Mouse (Mus musculus): ENCODE results near the gene Ccdc115. TPM values are rescaled to one million over a fixed set of nuclear protein-coding genes. Genes with fewer than 3 reads are reported as not detected.
"Not testable (repeated sequence)": the region's sequence is repeated elsewhere in the genome, so short reads cannot be mapped to it uniquely, and the experiment has no call there.

Ccdc115 gene
- polyA plus RNA-seq, 1 experiment from 2014 or later: 46.3 TPM

DNA sequence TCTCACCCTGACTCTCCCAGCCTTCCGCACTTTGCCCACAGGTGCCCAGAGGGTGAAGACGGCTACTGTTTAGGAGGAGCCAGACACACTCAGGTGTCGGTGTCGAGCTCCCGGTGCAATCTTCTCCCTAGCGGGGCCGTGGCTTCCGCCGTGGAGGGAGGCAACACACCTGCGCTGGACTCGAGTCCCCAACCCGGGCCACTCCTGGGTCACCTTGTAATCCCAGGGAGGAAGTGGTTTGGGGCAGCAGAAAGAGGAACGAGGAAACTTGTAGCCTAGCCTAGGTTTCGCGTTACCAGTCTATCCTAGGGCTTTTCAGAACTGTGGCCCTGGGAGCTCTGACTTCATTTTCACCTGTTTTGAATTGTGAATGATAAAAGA lies 20.6 kb upstream of the Ccdc115 start:
- H3K9me3 ChIP-seq (ENCODE audit: control insufficient read depth, low read length): no peaks in the 10 kb centered on the region
- peaks cover 5 to 6% of the 10 kb centered on the region in 2 experiments; a peak in 2 of 4 replicates for H3K4me1 ChIP-seq (ENCODE audit: control insufficient read depth in 2 of 2, insufficient read depth in 2 of 2, low read length in 2 of 2)
- H3K4me2 ChIP-seq (ENCODE audit: low read length): peak overlapping the region; percentile 92
- no peak overlapping the region for H3K27ac ChIP-seq (replicated peaks in 1 of 2; ENCODE audit: control insufficient read depth in 1 of 2, insufficient read depth in 1 of 2, low read depth in 2 of 2, low read length in 2 of 2)
- no peaks in the 10 kb centered on the region for H3K36me3 ChIP-seq (ENCODE audit: control insufficient read depth, insufficient read depth, low read length)
- peak overlapping the region; percentile 60 to 93 for H3K4me3 ChIP-seq (ENCODE audit: control insufficient read depth in 1 of 2, insufficient read depth in 1 of 2, low read depth in 1 of 2, low read length in 2 of 2)
- 2% methylated on average over 15 of the region's 15 CpGs for WGBS
- peaks cover 30% of the 10 kb centered on the region for H3K27me3 ChIP-seq (ENCODE audit: control insufficient read depth, insufficient read depth, low read length)
- H3K9ac ChIP-seq (ENCODE audit: low read length): peak overlapping the region; percentile 72
- no peak for ATAC-seq (ENCODE audit: insufficient number of reproducible peaks, insufficient read depth, low FRiP score, low read depth)

DNA sequence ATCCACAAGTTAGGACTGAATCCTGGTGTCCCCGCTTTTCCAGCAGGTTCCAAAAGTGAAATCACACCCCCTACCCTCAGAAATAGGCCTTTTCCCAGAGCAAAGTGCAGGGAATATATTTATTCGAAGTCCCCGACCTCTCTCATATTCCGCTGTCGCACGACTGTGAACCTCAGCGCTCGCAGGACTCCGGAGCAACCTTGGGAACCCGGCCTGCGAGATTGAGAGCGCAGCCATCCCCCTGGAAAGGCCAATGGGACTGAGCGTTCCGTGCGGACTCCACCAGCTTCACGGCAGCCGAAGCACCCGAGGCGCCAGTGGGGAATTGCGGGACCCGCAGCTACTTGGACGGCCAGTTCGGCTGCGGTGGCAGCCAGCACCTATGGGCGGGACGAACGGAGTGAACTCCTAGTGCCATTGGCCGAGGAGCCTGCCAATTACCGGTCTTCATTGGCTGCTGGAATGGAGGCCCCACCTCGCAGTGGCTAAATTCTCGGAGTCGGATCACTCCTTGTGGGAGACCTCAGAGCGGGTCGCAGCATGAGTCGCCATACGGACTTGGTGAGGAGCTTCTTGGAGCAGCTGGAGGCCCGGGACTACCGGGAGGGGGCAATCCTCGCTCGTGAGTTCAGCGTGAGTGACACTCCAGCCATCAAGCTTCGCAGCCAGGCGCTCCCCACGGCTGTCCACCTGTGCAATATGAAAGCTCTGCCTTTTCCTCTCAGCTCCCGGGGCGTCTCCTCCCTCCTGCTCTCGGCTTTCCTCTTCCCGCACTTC lies 20.0 kb upstream of the Ccdc115 start, which contains the start of gene Ptpn18:
TSS of gene Ptpn18 (plus strand) at position 479 of the 777 bp plus-strand sequence.
- WGBS: under 1% methylated on average over 48 of the region's 48 CpGs
- Histone ChIP-seq H3K36me3 (ENCODE audit: control insufficient read depth, insufficient read depth, low read length) (no peaks in the 10 kb centered on the region), H3K27me3 (ENCODE audit: control insufficient read depth, insufficient read depth, low read length) (peaks cover 30% of the 10 kb centered on the region), H3K4me2 (ENCODE audit: low read length) (peak within 1 kb of the TSS; percentile 92), H3K4me1 (ENCODE audit: control insufficient read depth in 2 of 2, insufficient read depth in 2 of 2, low read length in 2 of 2) (peaks cover 5 to 6% of the 10 kb centered on the region in 2 experiments; a peak in 2 of 4 replicates), H3K4me3 (ENCODE audit: control insufficient read depth in 1 of 2, insufficient read depth in 1 of 2, low read depth in 1 of 2, low read length in 2 of 2) (peak within 1 kb of the TSS; percentile 60 to 93), H3K9ac (ENCODE audit: low read length) (peak within 1 kb of the TSS; percentile 72), H3K27ac (replicated peaks in 1 of 2; ENCODE audit: control insufficient read depth in 1 of 2, insufficient read depth in 1 of 2, low read depth in 2 of 2, low read length in 2 of 2) (peak within 1 kb of the TSS; percentile 39 to 57), H3K9me3 (ENCODE audit: control insufficient read depth, low read length) (no peaks in the 10 kb centered on the region)
- peak; percentile 82 for ATAC-seq (ENCODE audit: insufficient number of reproducible peaks, insufficient read depth, low FRiP score, low read depth)

DNA sequence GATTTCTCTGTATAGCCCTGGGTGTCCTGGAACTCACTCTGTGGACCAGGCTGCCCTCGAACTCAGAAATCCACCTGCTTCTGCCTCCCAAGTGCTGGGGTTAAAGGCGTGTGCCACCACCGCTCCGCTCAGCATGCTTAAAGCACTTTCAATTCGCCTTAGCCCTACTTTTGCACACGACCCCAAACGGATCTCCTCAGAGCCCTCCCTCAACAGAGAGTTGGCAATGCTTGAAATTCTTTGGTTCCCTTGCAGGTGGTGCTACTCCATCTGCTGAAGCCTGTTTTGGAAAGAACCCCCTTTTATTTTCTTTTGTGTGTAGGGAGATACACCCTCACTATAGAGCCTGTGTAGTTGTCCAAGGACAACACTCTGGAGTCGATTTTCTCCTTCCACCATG lies 19.0 kb upstream of the Ccdc115 start:
- peaks cover 30% of the 10 kb centered on the region for H3K27me3 ChIP-seq (ENCODE audit: control insufficient read depth, insufficient read depth, low read length)
- 33% methylated on average over 8 of the region's 8 CpGs for WGBS
- ATAC-seq (ENCODE audit: insufficient number of reproducible peaks, insufficient read depth, low FRiP score, low read depth): no peak
- H3K4me3 ChIP-seq (ENCODE audit: control insufficient read depth in 1 of 2, insufficient read depth in 1 of 2, low read depth in 1 of 2, low read length in 2 of 2): no peak overlapping the region
- H3K9me3 ChIP-seq (ENCODE audit: control insufficient read depth, low read length): no peaks in the 10 kb centered on the region
- H3K4me1 ChIP-seq (ENCODE audit: control insufficient read depth in 2 of 2, insufficient read depth in 2 of 2, low read length in 2 of 2): peaks cover 5 to 6% of the 10 kb centered on the region in 2 experiments; a peak in 2 of 4 replicates
- no peaks in the 10 kb centered on the region for H3K36me3 ChIP-seq (ENCODE audit: control insufficient read depth, insufficient read depth, low read length)
- no peak overlapping the region for H3K27ac ChIP-seq (replicated peaks in 1 of 2; ENCODE audit: control insufficient read depth in 1 of 2, insufficient read depth in 1 of 2, low read depth in 2 of 2, low read length in 2 of 2)
- peak overlapping the region; percentile 72; the same call in 1 of the 2 replicates for H3K9ac ChIP-seq (ENCODE audit: low read length)
- H3K4me2 ChIP-seq (ENCODE audit: low read length): peak overlapping the region; percentile 92

DNA sequence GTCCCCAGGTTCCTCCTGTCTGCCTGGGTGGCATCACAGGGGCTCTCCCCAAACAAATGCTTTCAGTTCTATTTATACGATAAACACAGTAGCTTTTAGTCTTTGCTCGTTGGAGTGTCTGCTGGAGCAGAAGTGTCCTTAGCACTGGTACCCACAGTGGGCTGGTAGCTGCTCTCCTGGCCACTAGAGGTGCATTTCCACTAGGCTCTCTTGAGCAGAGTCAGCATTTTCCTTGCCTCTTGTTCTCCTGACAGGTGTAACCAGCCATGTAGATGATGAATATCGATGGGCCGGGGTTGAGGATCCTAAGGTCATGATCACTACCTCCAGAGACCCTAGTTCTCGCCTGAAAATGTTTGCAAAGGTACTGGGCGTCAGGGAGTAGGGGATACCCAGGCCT lies 3.7 kb upstream of the Ccdc115 start:
- H3K36me3 ChIP-seq (ENCODE audit: control insufficient read depth, insufficient read depth, low read length): peaks cover 65% of the 10 kb centered on the region
- H3K4me3 ChIP-seq (ENCODE audit: control insufficient read depth in 1 of 2, insufficient read depth in 1 of 2, low read depth in 1 of 2, low read length in 2 of 2): no peak overlapping the region
- H3K9ac ChIP-seq (ENCODE audit: low read length): no peak overlapping the region
- H3K4me2 ChIP-seq (ENCODE audit: low read length): no peak overlapping the region
- WGBS: 86% methylated on average over 6 of the region's 6 CpGs
- no peaks in the 10 kb centered on the region for H3K27me3 ChIP-seq (ENCODE audit: control insufficient read depth, insufficient read depth, low read length)
- H3K9me3 ChIP-seq (ENCODE audit: control insufficient read depth, low read length): no peaks in the 10 kb centered on the region
- no peak for ATAC-seq (ENCODE audit: insufficient number of reproducible peaks, insufficient read depth, low FRiP score, low read depth)
- H3K27ac ChIP-seq (replicated peaks in 1 of 2; ENCODE audit: control insufficient read depth in 1 of 2, insufficient read depth in 1 of 2, low read depth in 2 of 2, low read length in 2 of 2): no peak overlapping the region
- peaks cover 3 to 12% of the 10 kb centered on the region in 2 experiments for H3K4me1 ChIP-seq (ENCODE audit: control insufficient read depth in 2 of 2, insufficient read depth in 2 of 2, low read length in 2 of 2)

DNA sequence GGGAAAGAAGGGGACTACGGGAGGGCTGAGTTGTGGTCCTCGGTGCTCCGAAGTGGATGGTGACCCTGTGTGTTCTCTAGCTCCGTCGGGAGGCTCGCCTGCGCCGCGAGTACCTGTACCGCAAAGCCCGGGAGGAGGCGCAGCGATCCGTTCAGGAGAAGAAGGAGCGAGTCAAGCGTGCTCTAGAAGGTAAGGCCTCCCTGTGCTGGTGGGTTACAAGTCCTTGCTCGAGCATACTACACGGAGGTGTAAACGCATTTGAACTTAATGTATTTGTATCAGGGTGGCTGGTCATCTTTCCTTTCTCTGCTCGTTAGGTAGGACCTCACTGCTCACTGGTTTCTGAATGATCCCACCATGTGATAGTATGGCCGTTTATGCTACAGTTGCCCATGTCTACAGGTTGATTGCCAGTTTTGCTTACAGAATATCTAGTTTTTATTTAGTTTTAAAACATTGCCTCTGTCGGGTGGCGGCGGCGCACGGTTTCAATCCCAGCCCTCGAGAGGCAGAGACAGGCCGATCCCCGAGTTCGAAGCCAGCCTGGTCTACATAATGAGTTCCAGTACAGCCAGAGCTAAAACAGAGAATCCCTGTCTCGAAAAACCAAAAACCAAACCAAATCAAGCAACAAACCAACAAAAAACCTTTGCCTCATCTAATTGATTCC lies 624 bp upstream of the Ccdc115 start:
- peak; percentile 33; the same call in 1 of the 2 replicates for ATAC-seq (ENCODE audit: insufficient number of reproducible peaks, insufficient read depth, low FRiP score, low read depth)
- 6% methylated on average over 31 of the region's 31 CpGs for WGBS
- H3K9ac ChIP-seq (ENCODE audit: low read length): peak overlapping the region; percentile 73
- peaks cover 58% of the 10 kb centered on the region for H3K36me3 ChIP-seq (ENCODE audit: control insufficient read depth, insufficient read depth, low read length)
- H3K4me2 ChIP-seq (ENCODE audit: low read length): peak overlapping the region; percentile 67
- H3K4me1 ChIP-seq (ENCODE audit: control insufficient read depth in 2 of 2, insufficient read depth in 2 of 2, low read length in 2 of 2): peaks cover 3 to 14% of the 10 kb centered on the region in 2 experiments
- H3K4me3 ChIP-seq (ENCODE audit: control insufficient read depth in 1 of 2, insufficient read depth in 1 of 2, low read depth in 1 of 2, low read length in 2 of 2): peak overlapping the region; percentile 62 to 88
- no peaks in the 10 kb centered on the region for H3K9me3 ChIP-seq (ENCODE audit: control insufficient read depth, low read length)
- H3K27me3 ChIP-seq (ENCODE audit: control insufficient read depth, insufficient read depth, low read length): no peaks in the 10 kb centered on the region
- H3K27ac ChIP-seq (replicated peaks in 1 of 2; ENCODE audit: control insufficient read depth in 1 of 2, insufficient read depth in 1 of 2, low read depth in 2 of 2, low read length in 2 of 2): peak overlapping the region; percentile 34 to 42; a peak in 3 of 4 replicates

DNA sequence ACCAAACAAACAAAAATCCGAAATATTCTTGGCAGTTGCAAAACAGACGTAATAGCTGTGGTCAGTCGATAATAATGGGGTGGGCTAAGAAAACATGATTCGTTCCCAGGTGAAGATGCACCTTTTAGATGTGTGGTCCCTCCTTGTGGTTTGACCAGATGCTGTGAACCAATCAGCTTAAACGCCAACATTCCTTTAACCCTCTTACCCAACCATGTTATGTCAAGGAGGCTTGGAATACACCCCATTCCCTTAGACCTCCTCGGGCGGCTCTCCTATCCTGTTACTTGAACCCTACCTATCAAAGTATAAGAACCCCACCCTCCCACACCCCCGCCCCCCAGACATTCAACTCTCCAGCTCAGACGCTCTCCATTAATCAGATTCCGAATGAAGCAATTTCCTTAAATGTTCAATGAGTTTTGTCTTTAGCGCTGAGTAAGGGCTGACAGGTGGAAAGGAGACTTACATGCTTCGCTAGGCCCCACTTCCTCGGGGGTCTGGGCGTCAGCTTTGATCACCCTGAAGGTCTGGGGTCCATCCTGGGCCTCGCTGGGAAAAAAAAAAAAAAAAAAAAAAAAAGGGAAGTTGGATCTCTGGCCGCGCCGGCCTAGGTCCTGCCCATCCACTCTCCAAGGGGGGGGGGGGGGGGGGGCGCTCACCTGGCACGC lies 956 bp downstream of the Ccdc115 start:
- WGBS: 35% methylated on average over 17 of the region's 20 CpGs
- no peak for ATAC-seq (ENCODE audit: insufficient number of reproducible peaks, insufficient read depth, low FRiP score, low read depth)
- Histone ChIP-seq H3K4me1 (ENCODE audit: control insufficient read depth in 2 of 2, insufficient read depth in 2 of 2, low read length in 2 of 2) (peaks cover 7 to 20% of the 10 kb centered on the region in 2 experiments), H3K4me2 (ENCODE audit: low read length) (peak overlapping the region; percentile 75), H3K9ac (ENCODE audit: low read length) (peak overlapping the region; percentile 73), H3K4me3 (ENCODE audit: control insufficient read depth in 1 of 2, insufficient read depth in 1 of 2, low read depth in 1 of 2, low read length in 2 of 2) (peak overlapping the region; percentile 62 to 88), H3K27ac (replicated peaks in 1 of 2; ENCODE audit: control insufficient read depth in 1 of 2, insufficient read depth in 1 of 2, low read depth in 2 of 2, low read length in 2 of 2) (0 out of 4 replicates have a peak overlapping the region, but pooled peaks of 1 of the 2 experiments have one; percentile 39), H3K36me3 (ENCODE audit: control insufficient read depth, insufficient read depth, low read length) (peaks cover 43% of the 10 kb centered on the region), H3K9me3 (ENCODE audit: control insufficient read depth, low read length) (no peaks in the 10 kb centered on the region), H3K27me3 (ENCODE audit: control insufficient read depth, insufficient read depth, low read length) (no peaks in the 10 kb centered on the region)

DNA sequence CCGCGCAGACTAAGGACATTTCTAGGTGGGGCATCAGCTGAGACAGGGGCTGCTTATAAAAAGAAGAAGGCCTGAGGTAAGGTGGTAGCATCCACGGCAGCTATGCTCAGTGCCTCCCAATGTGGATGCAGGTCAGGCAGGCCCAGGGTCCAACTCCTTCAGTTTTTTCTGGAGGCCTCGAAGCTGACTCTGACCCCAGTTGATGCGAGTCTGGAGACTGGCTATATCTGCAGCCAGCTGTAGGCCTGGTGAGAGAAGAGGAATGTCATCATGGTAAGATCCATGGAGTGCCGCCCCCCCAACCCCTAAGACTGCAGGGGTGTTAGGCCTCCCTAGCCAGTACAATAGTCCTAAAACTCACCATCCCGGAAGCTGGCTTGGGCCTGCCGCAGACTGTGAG lies 2.1 kb downstream of the Ccdc115 start:
- H3K9me3 ChIP-seq (ENCODE audit: control insufficient read depth, low read length); H3K9ac ChIP-seq (ENCODE audit: low read length); H3K27me3 ChIP-seq (ENCODE audit: control insufficient read depth, insufficient read depth, low read length); ATAC-seq (ENCODE audit: insufficient number of reproducible peaks, insufficient read depth, low FRiP score, low read depth); H3K27ac ChIP-seq (replicated peaks in 1 of 2; ENCODE audit: control insufficient read depth in 1 of 2, insufficient read depth in 1 of 2, low read depth in 2 of 2, low read length in 2 of 2); H3K4me2 ChIP-seq (ENCODE audit: low read length); H3K4me3 ChIP-seq (ENCODE audit: control insufficient read depth in 1 of 2, insufficient read depth in 1 of 2, low read depth in 1 of 2, low read length in 2 of 2): not testable (repeated sequence)
- Histone ChIP-seq H3K4me1 (ENCODE audit: control insufficient read depth in 2 of 2, insufficient read depth in 2 of 2, low read length in 2 of 2) (peaks cover 8 to 20% of the 10 kb centered on the region in 2 experiments), H3K36me3 (ENCODE audit: control insufficient read depth, insufficient read depth, low read length) (peaks cover 32% of the 10 kb centered on the region)
- WGBS: 93% methylated on average over 8 of the region's 8 CpGs
